Mouse (Mus musculus): ENCODE data around the gene Naglu. TPM values are rescaled to one million over a fixed set of nuclear protein-coding genes. Genes with fewer than 3 reads are reported as not detected.
"Not testable (repeated sequence)": the region's sequence is repeated elsewhere in the genome, so short reads cannot be mapped to it uniquely, and the experiment has no call there.

Gene Naglu
- polyA plus RNA-seq, 1 experiment from 2014 or later: 26.5 TPM

DNA sequence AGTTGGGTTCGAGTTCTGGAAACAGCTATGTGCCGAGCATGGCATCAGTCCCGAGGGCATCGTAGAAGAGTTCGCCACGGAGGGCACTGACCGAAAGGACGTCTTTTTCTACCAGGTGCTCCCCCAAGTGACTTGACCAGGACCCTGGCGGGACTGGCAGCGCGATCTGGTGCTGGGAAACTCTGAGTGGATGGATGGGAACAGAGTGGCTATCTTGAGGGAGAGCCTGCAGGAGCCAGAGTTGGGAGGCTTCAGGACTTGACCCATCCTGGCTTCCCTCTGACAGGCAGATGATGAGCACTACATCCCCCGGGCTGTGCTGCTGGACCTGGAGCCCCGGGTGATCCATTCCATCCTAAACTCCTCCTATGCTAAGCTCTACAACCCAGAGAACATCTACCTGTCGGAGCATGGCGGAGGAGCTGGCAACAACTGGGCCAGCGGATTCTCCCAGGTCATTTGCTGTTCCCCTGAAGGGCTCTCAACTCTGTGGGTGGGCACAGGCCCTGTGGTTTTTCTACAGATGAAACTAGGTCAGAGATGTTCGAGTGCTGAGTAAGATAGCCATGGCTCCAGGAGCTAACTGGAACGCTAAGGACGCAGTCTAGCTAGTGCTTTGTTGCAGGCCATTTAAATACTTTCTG is 50.9 kb downstream of the Naglu start:
- ATAC-seq (replicated peaks; ENCODE audit: low FRiP score, low read depth) (no peak), DNase-seq (ENCODE audit: low spot score) (no peak)
- no peak for TF ChIP-seq CTCF (IDR thresholded peaks at IDR 0.05; ENCODE audit: low read depth)
- peak overlapping the region; percentile 81 for H3K4me3 ChIP-seq (replicated peaks; ENCODE audit: low read depth, low read length)
- peaks cover 16% of the 10 kb centered on the region; the same call in 1 of the 2 replicates for H3K4me1 ChIP-seq (replicated peaks; ENCODE audit: insufficient read depth, low read length)
- peak overlapping the region; percentile 69 for H3K9ac ChIP-seq (ENCODE audit: low read depth, low read length)
- H3K4me2 ChIP-seq (ENCODE audit: low read length): peak overlapping the region; percentile 92
- 19% methylated on average over 19 of the region's 19 CpGs for WGBS
- no peaks in the 10 kb centered on the region for H3K27me3 ChIP-seq (ENCODE audit: insufficient read depth, low read length)
- H3K27ac ChIP-seq: peak overlapping the region; percentile 85
- peaks cover 8% of the 10 kb centered on the region; the same call in 1 of the 2 replicates for H3K36me3 ChIP-seq (ENCODE audit: insufficient read depth, low read length)
- H3K9me3 ChIP-seq (replicated peaks; ENCODE audit: low read length): no peaks in the 10 kb centered on the region

DNA sequence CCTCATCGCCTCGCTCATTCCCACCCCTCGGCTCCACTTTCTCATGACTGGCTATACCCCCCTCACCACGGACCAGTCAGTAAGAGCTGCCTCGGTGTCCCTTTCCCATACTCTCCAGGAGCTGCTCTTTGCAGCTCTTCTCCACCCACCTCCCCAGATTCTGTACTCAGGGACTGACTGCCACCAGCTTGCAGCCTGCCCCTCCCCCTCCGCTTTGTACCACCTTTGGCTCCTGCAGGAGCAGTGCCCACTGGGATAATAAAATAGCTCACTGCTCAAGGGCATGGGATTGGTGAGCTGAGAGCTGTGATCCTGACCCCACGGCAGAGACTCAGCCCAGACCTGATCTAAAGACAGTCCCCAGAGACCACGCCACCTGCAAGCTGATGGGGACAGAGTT is 54.7 kb downstream of the Naglu start:
- ATAC-seq (replicated peaks; ENCODE audit: low FRiP score, low read depth); H3K4me2 ChIP-seq (ENCODE audit: low read length); H3K9ac ChIP-seq (ENCODE audit: low read depth, low read length); DNase-seq (ENCODE audit: low spot score); H3K4me1 ChIP-seq (replicated peaks; ENCODE audit: insufficient read depth, low read length); H3K9me3 ChIP-seq (replicated peaks; ENCODE audit: low read length); H3K27ac ChIP-seq; H3K27me3 ChIP-seq (ENCODE audit: insufficient read depth, low read length); H3K4me3 ChIP-seq (replicated peaks; ENCODE audit: low read depth, low read length): not testable (repeated sequence)
- WGBS: 90% methylated on average over 6 of the region's 8 CpGs
- peaks cover 15% of the 10 kb centered on the region for H3K36me3 ChIP-seq (ENCODE audit: insufficient read depth, low read length)

DNA sequence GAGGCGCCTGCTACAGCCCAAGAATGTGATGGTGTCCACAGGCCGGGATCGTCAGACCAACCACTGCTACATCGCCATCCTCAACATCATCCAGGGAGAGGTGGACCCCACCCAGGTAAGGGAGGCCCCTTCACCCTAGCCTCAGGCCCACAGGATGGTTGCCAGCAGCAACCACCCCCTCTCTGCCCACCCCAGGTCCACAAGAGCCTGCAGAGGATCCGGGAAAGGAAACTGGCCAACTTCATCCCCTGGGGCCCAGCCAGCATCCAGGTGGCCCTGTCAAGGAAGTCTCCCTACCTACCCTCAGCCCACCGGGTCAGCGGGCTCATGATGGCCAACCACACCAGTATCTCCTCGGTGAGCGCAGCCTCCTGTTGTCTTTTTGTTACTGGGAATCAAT is 55.2 kb downstream of the Naglu start:
- H3K36me3 ChIP-seq (ENCODE audit: insufficient read depth, low read length): peaks cover 15% of the 10 kb centered on the region
- ATAC-seq (replicated peaks; ENCODE audit: low FRiP score, low read depth); H3K4me3 ChIP-seq (replicated peaks; ENCODE audit: low read depth, low read length); H3K9ac ChIP-seq (ENCODE audit: low read depth, low read length); H3K4me2 ChIP-seq (ENCODE audit: low read length); H3K27ac ChIP-seq; H3K27me3 ChIP-seq (ENCODE audit: insufficient read depth, low read length); DNase-seq (ENCODE audit: low spot score); H3K9me3 ChIP-seq (replicated peaks; ENCODE audit: low read length); H3K4me1 ChIP-seq (replicated peaks; ENCODE audit: insufficient read depth, low read length): not testable (repeated sequence)
- 95% methylated on average over 4 of the region's 9 CpGs for WGBS

DNA sequence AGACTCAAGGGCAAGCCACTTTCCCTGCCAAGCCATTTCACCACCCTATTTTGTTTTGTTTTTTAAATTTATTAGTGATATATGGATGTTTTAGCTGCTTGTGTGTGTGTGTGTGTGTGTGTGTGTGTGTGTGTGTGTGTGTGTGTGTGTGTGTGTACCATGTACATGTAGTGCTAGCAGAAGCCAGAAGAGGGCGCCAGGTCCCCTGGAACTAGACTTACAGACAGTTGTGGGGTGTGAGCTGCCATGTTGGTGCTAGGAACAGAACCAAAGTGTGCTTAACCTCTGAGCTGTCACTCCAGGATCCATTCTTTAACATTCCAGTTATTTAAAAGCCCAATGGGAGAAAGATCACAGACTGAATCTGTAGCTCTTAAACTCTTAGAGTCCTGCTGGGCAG is 57.3 kb downstream of the Naglu start:
- WGBS: 78% methylated on average over 1 of the region's 1 CpGs
- Histone ChIP-seq H3K4me2 (ENCODE audit: low read length) (no peak overlapping the region), H3K4me1 (replicated peaks; ENCODE audit: insufficient read depth, low read length) (no peaks in the 10 kb centered on the region; the same call in 1 of the 2 replicates), H3K4me3 (replicated peaks; ENCODE audit: low read depth, low read length) (no peak overlapping the region), H3K9me3 (replicated peaks; ENCODE audit: low read length) (no peaks in the 10 kb centered on the region), H3K36me3 (ENCODE audit: insufficient read depth, low read length) (peaks cover 15% of the 10 kb centered on the region), H3K9ac (ENCODE audit: low read depth, low read length) (no peak overlapping the region), H3K27ac (no peak overlapping the region), H3K27me3 (ENCODE audit: insufficient read depth, low read length) (no peaks in the 10 kb centered on the region)
- no peak for ATAC-seq (replicated peaks; ENCODE audit: low FRiP score, low read depth)
- TF ChIP-seq CTCF (IDR thresholded peaks at IDR 0.05; ENCODE audit: low read depth): peak; percentile 32; the same call in 1 of the 2 replicates
- no peak for DNase-seq (ENCODE audit: low spot score)

Small RNA genes within 50 kb of the gene (microRNA-seq; reads per million reads assigned to microRNA genes)
- 0.80 reads per million for gene Mir6928

Other genes starting within 250 kb of the Naglu start
- 14.4 and 14.6 TPM in 2 replicates for gene Stat5b, start 219.3 kb upstream of the Naglu start, polyA plus RNA-seq (2015; fragmentation: Nextera tagmentation; extraction: Ambion mirVana)
- 4.0 and 4.4 TPM in 2 replicates for gene Stat5a, start 210.7 kb upstream of the Naglu start, polyA plus RNA-seq (2015; fragmentation: Nextera tagmentation; extraction: Ambion mirVana)
- gene Stat3, start 130.5 kb upstream of the Naglu start, polyA plus RNA-seq (2015; fragmentation: Nextera tagmentation; extraction: Ambion mirVana): 48.0 and 51.8 TPM in 2 replicates
- gene Cavin1, start 99.1 kb upstream of the Naglu start, polyA plus RNA-seq (2015; fragmentation: Nextera tagmentation; extraction: Ambion mirVana): 143 and 156 TPM in 2 replicates
- gene Atp6v0a1, start 60.6 kb upstream of the Naglu start, polyA plus RNA-seq (2015; fragmentation: Nextera tagmentation; extraction: Ambion mirVana): 33.8 and 35.1 TPM in 2 replicates
- gene Hsd17b1, start 8.4 kb downstream of the Naglu start, polyA plus RNA-seq (2015; fragmentation: Nextera tagmentation; extraction: Ambion mirVana): 0.13 and 0.42 TPM in 2 replicates
- gene Coasy, start 12.6 kb downstream of the Naglu start, polyA plus RNA-seq (2015; fragmentation: Nextera tagmentation; extraction: Ambion mirVana): 55.3 and 55.9 TPM in 2 replicates
- gene Mlx, start 17.3 kb downstream of the Naglu start, polyA plus RNA-seq (2015; fragmentation: Nextera tagmentation; extraction: Ambion mirVana): 45.7 and 46.0 TPM in 2 replicates
- 23.2 and 26.4 TPM in 2 replicates for gene Psmc3ip, start 25.4 kb downstream of the Naglu start, polyA plus RNA-seq (2015; fragmentation: Nextera tagmentation; extraction: Ambion mirVana)
- gene Retreg3, start 49.9 kb downstream of the Naglu start, polyA plus RNA-seq (2015; fragmentation: Nextera tagmentation; extraction: Ambion mirVana): 23.2 and 23.7 TPM in 2 replicates
- gene Tubg1, start 49.9 kb downstream of the Naglu start, polyA plus RNA-seq (2015; fragmentation: Nextera tagmentation; extraction: Ambion mirVana): 48.4 and 56.7 TPM in 2 replicates
- 4.3 and 4.9 TPM in 2 replicates for gene Tubg2, start 85.9 kb downstream of the Naglu start, polyA plus RNA-seq (2015; fragmentation: Nextera tagmentation; extraction: Ambion mirVana)
- gene Cntnap1, start 100.5 kb downstream of the Naglu start, polyA plus RNA-seq (2015; fragmentation: Nextera tagmentation; extraction: Ambion mirVana): 0.75 and 0.78 TPM in 2 replicates
- 14.1 and 16.6 TPM in 2 replicates for gene Plekhh3, start 101.3 kb downstream of the Naglu start, polyA plus RNA-seq (2015; fragmentation: Nextera tagmentation; extraction: Ambion mirVana)
- 0.36 and 0.45 TPM in 2 replicates for gene Ccr10, start 105.4 kb downstream of the Naglu start, polyA plus RNA-seq (2015; fragmentation: Nextera tagmentation; extraction: Ambion mirVana)
- 18.6 and 20.3 TPM in 2 replicates for gene Ezh1, start 156.5 kb downstream of the Naglu start, polyA plus RNA-seq (2015; fragmentation: Nextera tagmentation; extraction: Ambion mirVana)
- 242 and 247 TPM in 2 replicates for gene Ramp2, start 176.0 kb downstream of the Naglu start, polyA plus RNA-seq (2015; fragmentation: Nextera tagmentation; extraction: Ambion mirVana)
- 179 and 180 TPM in 2 replicates for gene Vps25, start 183.7 kb downstream of the Naglu start, polyA plus RNA-seq (2015; fragmentation: Nextera tagmentation; extraction: Ambion mirVana)
- 47.0 and 48.8 TPM in 2 replicates for gene Wnk4, start 190.6 kb downstream of the Naglu start, polyA plus RNA-seq (2015; fragmentation: Nextera tagmentation; extraction: Ambion mirVana)
- gene Cntd1, start 209.0 kb downstream of the Naglu start, polyA plus RNA-seq (2015; fragmentation: Nextera tagmentation; extraction: Ambion mirVana): 1.5 and 2.0 TPM in 2 replicates
- 209 and 211 TPM in 2 replicates for gene Coa3, start 209.1 kb downstream of the Naglu start, polyA plus RNA-seq (2015; fragmentation: Nextera tagmentation; extraction: Ambion mirVana)
- 156 and 165 TPM in 2 replicates for gene Becn1, start 232.3 kb downstream of the Naglu start, polyA plus RNA-seq (2015; fragmentation: Nextera tagmentation; extraction: Ambion mirVana)
- 102 and 104 TPM in 2 replicates for gene Psme3, start 246.2 kb downstream of the Naglu start, polyA plus RNA-seq (2015; fragmentation: Nextera tagmentation; extraction: Ambion mirVana)

Data from kidney, postnatal 0 days (tissue).